Mouse (Mus musculus) brown adipose tissue, adult 24 weeks (tissue): ENCODE data around the gene Sema3g. TPM values are rescaled to one million over a fixed set of nuclear protein-coding genes. Genes with fewer than 3 reads are reported as not detected.
A peak's percentile ranks its signal among the peaks of the same experiment; 100 is the strongest.

Experiments
- H3K27ac ChIP-seq: fragments of 200-500 bp; replicated peaks from 2 replicates; pipeline ENCODE4 v1.5.1; 2012; ENCODE audit warnings: low read depth, mild to moderate bottlenecking, low read length
- H3K4me1 ChIP-seq: fragments of 200-500 bp; 2 replicates; pipeline ENCODE4 v1.6.1; 2012; ENCODE audit warnings: low read length, mixed read lengths; ENCODE audit not compliant: control insufficient read depth, insufficient read depth, insufficient read length
- H3K4me3 ChIP-seq: fragments of 200-500 bp; 2 replicates; pipeline ENCODE4 v1.5.1; 2012; ENCODE audit warnings: low read depth, mild to moderate bottlenecking, low read length, moderate library complexity; ENCODE audit not compliant: insufficient read depth
- polyA plus RNA-seq: library from polyadenylated mRNA; stranded (reverse); fragments of >200 nt; gene quantifications from 2 replicates; pipeline ENCODE4 v1.2.4, GENCODE M21; 2012; ENCODE audit not compliant: missing spikeins, insufficient read depth, insufficient read length

The Sema3g gene
- polyA plus RNA-seq: 5.4 and 10.5 TPM in 2 replicates

DNA sequence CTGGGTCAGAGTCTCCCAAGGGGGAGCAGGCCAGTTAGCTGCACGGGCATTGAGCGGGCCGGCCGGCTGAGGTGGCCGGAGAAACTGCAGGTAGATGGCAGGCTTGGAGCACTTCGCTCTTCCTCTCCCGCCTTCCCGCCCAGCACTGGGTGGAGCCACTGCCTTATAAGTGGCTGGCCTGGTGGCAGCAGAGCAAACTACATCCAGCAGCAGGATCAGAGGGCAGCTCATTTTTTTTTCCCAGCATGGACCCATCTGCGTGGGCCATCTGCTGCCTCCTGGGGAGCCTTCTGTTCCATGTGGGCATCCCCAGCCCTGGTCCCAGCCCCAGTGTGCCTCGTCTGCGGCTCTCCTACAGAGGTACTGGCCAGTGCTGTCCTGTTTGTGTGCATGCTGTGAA, at the start of gene Sema3g:
TSS of gene Sema3g (plus strand) at position 195 of the 400 bp plus-strand sequence.
- H3K4me3 ChIP-seq: peak within 1 kb of the TSS; percentile 57
- peaks cover 5% of the 10 kb centered on the region for H3K4me1 ChIP-seq
- peak within 1 kb of the TSS; percentile 81 for H3K27ac ChIP-seq

DNA sequence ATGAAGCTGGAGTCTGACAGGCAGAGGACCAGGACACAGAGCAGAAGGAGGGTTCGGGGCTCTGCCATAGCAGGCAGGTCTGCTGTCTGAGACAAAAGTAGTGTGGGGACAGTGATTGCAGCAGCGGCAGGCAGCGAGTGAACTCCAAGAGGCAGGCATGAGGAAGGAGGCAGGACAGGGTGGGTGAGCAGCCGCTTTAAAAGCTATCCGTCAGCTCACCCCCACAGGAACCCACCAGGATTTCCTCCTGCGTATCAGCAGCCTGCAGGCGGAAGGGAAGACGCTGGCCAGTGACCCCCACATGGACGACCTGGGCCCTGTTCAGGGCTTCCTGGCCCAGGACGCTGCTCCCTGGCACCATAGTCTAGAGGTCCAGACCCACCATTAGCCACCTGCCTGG, 49.2 kb upstream of the Sema3g start, which contains the start of gene Stab1:
TSS of gene Stab1 (minus strand) at position 217 of the 400 bp plus-strand sequence.
- peak within 1 kb of the TSS; percentile 95 for H3K27ac ChIP-seq
- peak within 1 kb of the TSS; percentile 73 for H3K4me3 ChIP-seq
- H3K4me1 ChIP-seq: peaks cover 18% of the 10 kb centered on the region

GRCm38 (mm10) chr14:31169508-31169907, 48.2 kb upstream of the Sema3g start:
- Histone ChIP-seq H3K27ac (0 out of 2 replicates have a peak overlapping the region, but pooled peaks have one; percentile 6), H3K4me1 (peaks cover 18% of the 10 kb centered on the region), H3K4me3 (no peak overlapping the region)

DNA sequence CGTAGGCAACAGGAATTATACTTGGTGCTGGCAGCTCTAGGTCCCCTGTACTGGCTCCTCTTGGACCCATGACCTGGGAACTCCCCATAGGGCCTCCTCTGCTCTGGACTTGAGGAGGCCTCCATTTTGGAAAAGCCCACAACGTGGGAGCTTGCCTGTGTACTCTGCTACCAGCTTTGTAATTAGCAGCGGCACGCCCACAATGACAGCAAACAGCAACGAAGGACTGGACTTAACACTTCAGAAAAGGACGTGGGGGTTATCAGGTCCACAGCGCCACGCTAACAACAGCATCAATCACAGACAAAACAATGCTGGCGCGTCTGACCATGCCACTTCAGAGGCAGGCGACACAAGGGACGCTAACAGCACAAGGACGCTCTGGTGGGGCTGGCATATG, 46.7 kb upstream of the Sema3g start:
- H3K4me3 ChIP-seq: no peak overlapping the region
- H3K27ac ChIP-seq: no peak overlapping the region
- H3K4me1 ChIP-seq: peaks cover 13% of the 10 kb centered on the region; the same call in 1 of the 2 replicates

DNA sequence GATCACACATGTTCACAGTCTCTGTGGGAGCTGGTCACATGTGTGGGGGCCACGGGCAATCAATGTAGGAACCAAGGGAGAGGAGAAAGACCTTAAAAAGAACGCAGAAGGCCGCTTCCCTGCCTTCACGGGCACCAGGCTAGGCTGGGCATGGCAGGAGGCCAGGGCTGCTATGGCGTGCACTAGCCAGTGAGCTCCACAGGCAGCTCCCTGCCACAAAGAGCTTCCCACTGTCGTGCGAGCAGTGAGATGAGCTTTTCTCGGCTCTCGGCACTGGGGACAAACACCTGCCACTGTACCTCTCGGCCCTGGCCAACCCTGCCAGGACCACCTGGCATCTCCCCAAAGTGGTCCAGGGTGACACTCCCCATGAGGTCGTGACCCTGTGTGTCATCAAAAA, 46.3 kb upstream of the Sema3g start:
- H3K27ac ChIP-seq: no peak overlapping the region
- peaks cover 10% of the 10 kb centered on the region; the same call in 1 of the 2 replicates for H3K4me1 ChIP-seq

DNA sequence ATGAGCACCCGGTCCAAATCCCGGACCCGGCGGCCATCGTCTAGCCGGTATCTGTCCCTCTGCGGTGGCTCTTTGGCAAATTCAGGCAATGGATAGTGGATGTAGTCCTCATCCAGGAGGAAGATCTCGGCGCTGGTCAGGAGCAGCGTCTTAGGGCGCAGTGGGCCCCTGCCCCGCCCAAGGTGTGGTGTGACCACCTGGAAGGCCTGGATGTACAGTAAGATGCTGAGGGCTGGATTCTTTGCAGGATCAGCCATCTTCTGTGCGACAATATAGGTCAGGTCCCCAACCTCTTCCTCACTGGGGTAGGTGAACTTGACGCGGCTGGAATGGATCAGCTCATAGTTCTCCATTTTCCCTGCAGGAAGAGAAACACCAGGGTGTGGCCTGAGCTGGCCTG, 45.8 kb upstream of the Sema3g start:
- Histone ChIP-seq H3K4me3 (no peak overlapping the region), H3K4me1 (peaks cover 9% of the 10 kb centered on the region; the same call in 1 of the 2 replicates), H3K27ac (no peak overlapping the region)

More for the DNA sequence above, 46.3 kb upstream of the Sema3g start:
- no peak overlapping the region for H3K4me3 ChIP-seq

- H3K4me1 ChIP-seq: peaks cover 9% of the 10 kb centered on the region; the same call in 1 of the 2 replicates
- H3K27ac ChIP-seq: peak overlapping the region; percentile 20
- H3K4me3 ChIP-seq: no peak overlapping the region
Observed at GRCm38 (mm10) chr14:31172781-31173455, 44.7 kb upstream of the Sema3g start.

GRCm38 (mm10) chr14:31173537-31173936, 44.1 kb upstream of the Sema3g start:
- Histone ChIP-seq H3K27ac (peak overlapping the region; percentile 20; the same call in 1 of the 2 replicates), H3K4me3 (no peak overlapping the region), H3K4me1 (peaks cover 9% of the 10 kb centered on the region; the same call in 1 of the 2 replicates)

DNA sequence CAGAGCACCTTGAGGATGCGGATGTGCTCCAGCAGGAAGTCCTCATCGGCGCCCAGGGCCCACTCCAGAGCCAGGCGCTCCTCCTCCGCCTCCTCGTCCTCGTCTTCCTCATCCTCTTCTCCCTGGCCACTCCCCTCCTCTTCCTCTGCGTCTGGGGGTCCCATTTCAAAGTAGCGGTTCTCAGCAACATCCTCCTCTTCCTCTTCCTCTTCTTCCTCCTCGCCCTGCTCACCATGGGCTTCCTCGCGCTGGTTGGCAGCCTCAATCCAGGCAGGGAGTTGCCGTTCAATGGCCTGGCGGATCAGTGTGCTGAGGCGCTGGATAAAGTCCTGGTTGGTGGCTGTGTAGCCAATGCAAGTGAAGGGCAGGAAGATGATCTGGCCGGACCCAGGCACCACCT, 40.4 kb upstream of the Sema3g start:
- no peak overlapping the region for H3K4me3 ChIP-seq
- peaks cover 6% of the 10 kb centered on the region; the same call in 1 of the 2 replicates for H3K4me1 ChIP-seq
- no peak overlapping the region for H3K27ac ChIP-seq

DNA sequence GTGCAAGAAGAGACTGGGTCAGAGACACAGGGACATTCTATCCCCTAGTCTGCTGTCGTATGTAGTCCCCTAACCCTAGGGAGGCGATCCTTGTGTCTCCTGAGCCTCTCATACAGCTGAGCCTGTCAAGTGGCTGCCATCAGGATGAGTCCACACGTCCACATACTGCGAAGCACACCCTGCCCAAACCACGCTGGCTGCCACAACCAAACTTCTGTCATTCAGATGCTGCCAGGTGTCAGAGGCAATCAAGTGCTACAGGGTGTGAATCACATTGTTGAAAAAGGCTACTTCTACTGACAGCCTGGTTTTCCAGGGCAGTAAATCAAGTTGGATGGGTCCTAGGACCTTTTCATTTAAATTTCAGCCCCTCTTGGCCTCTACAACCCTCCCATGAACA, 39.9 kb upstream of the Sema3g start:
- no peak overlapping the region for H3K4me3 ChIP-seq
- peaks cover 4% of the 10 kb centered on the region; the same call in 1 of the 2 replicates for H3K4me1 ChIP-seq
- no peak overlapping the region for H3K27ac ChIP-seq

DNA sequence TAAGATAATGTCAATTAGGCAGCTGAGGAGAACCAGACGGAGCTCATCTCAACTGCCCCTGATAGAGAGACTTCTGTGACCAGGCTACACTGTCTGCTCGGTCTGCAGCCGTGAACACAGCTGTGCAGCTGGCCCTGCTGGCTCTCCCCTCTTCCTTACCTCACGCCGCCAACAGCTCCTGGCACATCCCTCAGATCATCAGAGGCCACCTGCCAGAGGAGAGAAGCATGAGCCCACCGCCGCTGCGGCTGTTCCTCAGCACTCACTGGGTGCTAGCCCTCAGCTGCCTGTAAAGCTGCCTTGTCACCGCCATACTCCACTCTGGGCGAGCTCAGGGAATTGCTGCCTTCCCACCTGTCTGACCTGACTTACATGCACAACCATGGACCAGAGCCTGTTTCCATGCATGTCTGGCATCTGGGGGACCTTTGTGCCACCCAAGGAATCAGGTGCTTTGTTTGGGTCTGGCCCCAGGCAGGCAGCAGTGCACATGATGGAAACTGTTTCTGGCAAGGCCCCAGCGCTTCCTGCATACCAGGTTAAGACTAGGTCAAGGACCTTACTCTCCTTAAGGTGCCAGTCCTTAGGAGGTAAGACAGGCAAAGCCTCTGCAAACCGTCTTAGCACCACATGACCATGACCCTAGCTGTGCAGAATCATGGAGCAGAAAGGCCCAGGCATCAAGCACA, 37.8 kb upstream of the Sema3g start:
- Histone ChIP-seq H3K27ac (no peak overlapping the region), H3K4me1 (peaks cover 4% of the 10 kb centered on the region), H3K4me3 (no peak overlapping the region)

- Histone ChIP-seq H3K27ac (peak overlapping the region; percentile 49; the same call in 1 of the 2 replicates), H3K4me3 (no peak overlapping the region), H3K4me1 (peaks cover 4% of the 10 kb centered on the region)
Observed at GRCm38 (mm10) chr14:31181512-31181911, 36.1 kb upstream of the Sema3g start.

- peak overlapping the region; percentile 84 for H3K27ac ChIP-seq
- no peak overlapping the region for H3K4me3 ChIP-seq
- H3K4me1 ChIP-seq: peaks cover 4% of the 10 kb centered on the region
Observed at GRCm38 (mm10) chr14:31182786-31183290, 34.8 kb upstream of the Sema3g start.

DNA sequence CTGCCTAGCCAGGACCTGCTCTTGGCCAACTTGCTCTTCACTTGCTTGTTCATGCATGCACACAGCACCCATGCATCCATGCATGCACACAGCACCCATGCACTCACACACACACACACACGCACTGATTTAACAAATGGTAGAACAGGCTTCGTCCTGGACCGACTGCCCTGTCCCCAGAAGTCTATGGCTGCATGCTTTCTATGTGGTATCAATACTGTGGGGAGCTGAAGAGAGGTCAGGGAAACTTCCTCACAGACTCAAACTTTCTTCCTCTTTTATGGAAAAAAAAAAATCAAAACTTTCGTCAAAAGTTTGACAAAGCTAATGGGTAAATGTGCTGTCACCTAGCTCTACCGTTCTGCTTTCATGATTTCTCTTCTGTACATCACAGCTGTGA, 34.1 kb upstream of the Sema3g start:
- no peak overlapping the region for H3K4me3 ChIP-seq
- peaks cover 4% of the 10 kb centered on the region for H3K4me1 ChIP-seq
- H3K27ac ChIP-seq: peak overlapping the region; percentile 84

- H3K4me1 ChIP-seq: peaks cover 4% of the 10 kb centered on the region
- no peak overlapping the region for H3K4me3 ChIP-seq
- H3K27ac ChIP-seq: peak overlapping the region; percentile 75
Observed at GRCm38 (mm10) chr14:31184195-31184594, 33.5 kb upstream of the Sema3g start.
